Mouse (Mus musculus) thymus, postnatal 14 days (tissue): ENCODE data around the gene Ilf3.

Experiments used
- DNase-seq: peaks from one replicate; pipeline ENCODE4 v3.0.0; 2021

Ilf3 gene

GRCm38 (mm10) chr9:21405525-21405924 is 37.9 kb downstream of the Ilf3 start:
- no peak for DNase-seq

GRCm38 (mm10) chr9:21407951-21408350 is 40.3 kb downstream of the Ilf3 start:
- DNase-seq, result peak; percentile 21

- no peak for DNase-seq
These were observed 41.0 kb downstream of the Ilf3 start for GRCm38 (mm10) chr9:21408624-21409023.

GRCm38 (mm10) chr9:21409592-21410317 is 42.1 kb downstream of the Ilf3 start:
- DNase-seq, result peak; percentile 82

- peak; percentile 85 for DNase-seq
These were observed 44.2 kb downstream of the Ilf3 start, which contains the start of gene Qtrt1 for GRCm38 (mm10) chr9:21411669-21412550. Gene Qtrt1 (plus strand): TSS chr9:21411837.

- no peak for DNase-seq
These were observed 50.2 kb downstream of the Ilf3 start for GRCm38 (mm10) chr9:21417866-21418265.

GRCm38 (mm10) chr9:21419646-21420045 is 52.0 kb downstream of the Ilf3 start:
- DNase-seq, result peak; percentile 56

GRCm38 (mm10) chr9:21424631-21425555 is 57.2 kb downstream of the Ilf3 start, which contains the start of gene Dnm2:
Gene Dnm2 (plus strand): TSS chr9:21424908.
- peak; percentile 98 for DNase-seq

- DNase-seq, result no peak
These were observed 57.9 kb downstream of the Ilf3 start for GRCm38 (mm10) chr9:21425556-21425945.

- peak; percentile 43 for DNase-seq
These were observed 58.3 kb downstream of the Ilf3 start for GRCm38 (mm10) chr9:21426013-21426412.

GRCm38 (mm10) chr9:21426525-21426924 is 58.9 kb downstream of the Ilf3 start:
- no peak for DNase-seq

- DNase-seq, result no peak
These were observed 60.1 kb downstream of the Ilf3 start for GRCm38 (mm10) chr9:21427773-21428172.

- DNase-seq, result no peak
These were observed 60.5 kb downstream of the Ilf3 start for GRCm38 (mm10) chr9:21428178-21428577.

GRCm38 (mm10) chr9:21430724-21431123 is 63.1 kb downstream of the Ilf3 start:
- no peak for DNase-seq

GRCm38 (mm10) chr9:21432066-21432465 is 64.4 kb downstream of the Ilf3 start:
- no peak for DNase-seq

- DNase-seq, result no peak
These were observed 66.1 kb downstream of the Ilf3 start for GRCm38 (mm10) chr9:21433766-21434165.

- no peak for DNase-seq
These were observed 66.7 kb downstream of the Ilf3 start for GRCm38 (mm10) chr9:21434410-21434809.

- peak; percentile 84 for DNase-seq
These were observed 68.3 kb downstream of the Ilf3 start for GRCm38 (mm10) chr9:21435777-21436635.

- DNase-seq, result no peak
These were observed 69.9 kb downstream of the Ilf3 start for GRCm38 (mm10) chr9:21437577-21437976.

- no peak for DNase-seq
These were observed 70.5 kb downstream of the Ilf3 start for GRCm38 (mm10) chr9:21438219-21438618.

- no peak for DNase-seq
These were observed 71.8 kb downstream of the Ilf3 start for GRCm38 (mm10) chr9:21439456-21439855.

GRCm38 (mm10) chr9:21439914-21440313 is 72.2 kb downstream of the Ilf3 start:
- DNase-seq, result no peak
